Mouse (Mus musculus): ENCODE data around the gene Telo2.
A peak's percentile ranks its signal among the peaks of the same experiment; 100 is the strongest.

Gene Telo2

DNA sequence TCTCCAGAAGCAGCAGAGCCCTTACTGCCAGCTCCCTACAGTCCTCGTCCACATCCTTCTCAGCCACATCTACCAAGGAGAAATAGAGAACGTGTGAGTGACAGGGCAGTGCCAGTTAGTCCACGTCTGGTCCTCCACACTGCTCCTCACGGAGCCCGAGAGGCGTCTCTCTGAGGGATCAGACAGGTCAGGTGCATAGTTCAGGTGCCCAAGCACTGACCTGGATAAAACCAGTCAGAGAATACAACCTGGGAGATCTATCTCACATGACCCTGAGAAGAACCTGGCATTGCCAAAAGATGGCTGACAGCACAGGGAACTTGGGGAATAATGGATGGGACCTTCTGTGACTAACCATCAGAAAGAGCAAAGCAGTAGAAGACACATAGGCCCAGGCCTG is 15.7 kb downstream of the Telo2 start:
- DNase-seq: peak; percentile 44

DNA sequence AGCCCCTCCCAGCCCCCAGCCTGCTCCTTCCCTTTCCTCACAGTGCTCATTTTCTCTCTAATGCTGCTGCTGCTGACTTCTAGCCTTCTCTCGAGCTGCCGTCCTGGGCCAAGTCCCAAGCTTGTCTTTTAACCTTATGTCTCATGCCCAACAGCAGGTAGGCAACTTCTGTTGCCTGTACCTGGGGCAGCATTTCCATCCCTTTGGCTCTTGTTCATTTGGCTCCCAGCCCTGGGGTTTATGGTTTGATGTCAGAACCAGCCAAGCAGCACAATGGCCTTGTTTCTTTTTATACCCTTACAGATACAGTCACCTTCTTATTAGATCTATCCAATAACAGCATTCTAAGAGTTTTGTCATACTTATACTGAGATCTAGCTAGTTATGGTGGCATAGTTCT is 19.5 kb downstream of the Telo2 start:
- DNase-seq: peak; percentile 81

DNA sequence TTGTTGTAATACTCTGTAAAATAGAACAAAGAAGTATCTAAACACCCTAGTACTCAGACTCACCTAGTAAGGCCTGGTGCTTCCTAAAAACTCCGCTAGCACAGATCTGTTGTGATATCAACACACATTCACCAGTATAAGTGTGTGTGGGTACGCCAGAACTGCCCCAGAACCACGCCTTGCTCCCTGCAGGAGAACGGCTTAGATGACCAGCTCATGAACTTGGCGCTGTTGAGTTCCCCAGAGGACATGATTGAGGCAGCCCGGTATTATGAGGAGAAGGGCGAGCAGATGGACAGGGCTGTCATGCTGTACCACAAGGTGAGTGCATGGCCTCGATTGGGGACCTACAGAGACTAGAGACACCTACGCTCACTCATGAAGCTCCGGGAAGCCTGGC is 25.3 kb downstream of the Telo2 start:
- DNase-seq: no peak

DNA sequence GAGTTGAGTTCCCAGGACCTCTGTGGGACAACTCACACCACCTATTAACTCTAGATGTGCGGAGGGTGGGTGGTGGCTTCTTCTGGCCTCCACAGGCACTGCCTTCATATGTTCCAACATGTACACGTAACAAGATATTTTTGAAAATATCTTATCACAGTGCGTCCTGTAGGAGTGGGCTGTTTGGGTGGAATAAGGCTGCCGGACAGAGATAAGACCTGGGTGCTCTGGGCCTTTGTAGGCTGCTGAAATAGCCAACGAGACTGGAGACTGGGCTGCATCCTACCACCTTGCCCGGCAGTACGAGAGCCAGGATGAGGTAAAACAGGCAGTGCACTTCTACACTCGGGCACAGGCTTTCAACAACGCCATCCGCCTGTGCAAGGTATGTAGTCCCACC is 26.6 kb downstream of the Telo2 start:
- no peak for DNase-seq

DNA sequence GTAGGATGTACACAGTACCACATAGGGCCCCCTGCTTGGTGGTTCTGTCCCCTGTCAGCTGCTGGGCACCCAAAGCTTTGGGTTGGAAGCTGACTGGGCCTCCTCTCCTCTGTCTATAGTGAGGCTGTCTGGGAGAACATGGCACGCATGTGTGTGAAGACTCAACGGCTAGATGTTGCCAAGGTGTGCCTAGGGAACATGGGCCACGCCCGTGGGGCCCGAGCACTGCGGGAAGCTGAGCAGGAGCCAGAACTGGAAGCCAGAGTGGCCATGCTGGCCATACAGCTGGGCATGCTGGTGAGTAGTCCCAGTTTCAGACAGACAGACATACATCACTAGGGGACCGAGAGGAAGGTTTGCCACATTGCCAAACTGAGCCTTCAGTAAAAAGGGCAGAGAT is 29.0 kb downstream of the Telo2 start:
- DNase-seq: no peak

- DNase-seq: no peak
These were observed 30.9 kb downstream of the Telo2 start for GRCm38 (mm10) chr17:25084835-25085385.

- peak; percentile 77 for DNase-seq
These were observed 32.3 kb downstream of the Telo2 start, which contains the start of gene Tmem204 for GRCm38 (mm10) chr17:25083444-25083931. Gene Tmem204 (minus strand): TSS chr17:25083591.

DNA sequence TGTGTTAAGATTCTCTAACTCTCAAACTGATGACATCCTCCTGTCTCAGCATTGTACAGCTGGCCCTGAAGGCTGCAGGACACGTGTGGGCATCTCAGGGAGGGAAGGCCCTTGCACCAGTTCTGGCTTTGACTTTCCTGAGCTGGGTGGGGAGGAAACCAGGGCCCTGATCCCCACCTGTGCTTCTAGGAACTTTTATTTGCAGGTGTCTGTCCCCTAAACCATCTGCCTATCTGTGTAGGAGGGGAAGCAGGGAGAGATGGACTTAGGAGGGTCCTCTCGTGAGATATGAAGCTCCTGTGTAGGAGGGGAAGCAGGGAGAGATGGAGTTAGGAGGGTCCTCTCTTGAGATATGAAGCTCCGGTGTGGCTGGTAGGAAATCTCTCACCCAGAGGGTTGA is 32.9 kb downstream of the Telo2 start:
- no peak for DNase-seq

GRCm38 (mm10) chr17:25082081-25082847 is 33.5 kb downstream of the Telo2 start:
- peak; percentile 51 for DNase-seq

GRCm38 (mm10) chr17:25080960-25081381 is 34.8 kb downstream of the Telo2 start:
- DNase-seq: peak; percentile 84

GRCm38 (mm10) chr17:25080210-25080609 is 35.6 kb downstream of the Telo2 start:
- no peak for DNase-seq

DNA sequence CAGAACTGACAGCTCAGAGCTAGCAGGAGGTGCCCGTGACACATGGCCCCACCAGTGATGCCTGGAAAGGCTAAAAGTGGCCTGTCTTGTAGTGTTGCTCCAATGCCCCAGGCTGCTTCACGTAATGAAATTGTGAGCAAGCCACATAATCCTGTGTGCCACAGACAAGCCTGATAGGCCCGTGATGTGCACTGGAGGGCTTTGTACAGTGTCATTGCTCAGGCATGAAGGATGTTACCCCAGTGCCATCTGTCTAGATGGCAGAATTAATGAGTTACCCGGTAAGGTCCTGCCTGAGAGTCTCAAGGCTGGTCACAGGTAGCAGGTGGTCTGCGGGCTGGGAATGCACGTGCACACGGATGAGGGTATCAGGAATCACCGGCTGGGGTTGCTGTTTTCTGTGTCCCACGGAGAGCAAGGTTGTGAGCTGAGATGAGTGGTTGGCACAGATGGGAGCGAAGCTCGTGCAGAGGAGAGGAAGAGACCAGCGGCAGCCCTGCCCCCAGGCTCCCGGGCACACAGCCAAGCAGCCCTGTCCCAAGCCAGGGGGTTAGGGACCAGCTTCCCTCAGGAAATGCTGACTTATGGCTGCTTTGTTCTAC is 37.9 kb downstream of the Telo2 start:
- DNase-seq: peak; percentile 74

DNA sequence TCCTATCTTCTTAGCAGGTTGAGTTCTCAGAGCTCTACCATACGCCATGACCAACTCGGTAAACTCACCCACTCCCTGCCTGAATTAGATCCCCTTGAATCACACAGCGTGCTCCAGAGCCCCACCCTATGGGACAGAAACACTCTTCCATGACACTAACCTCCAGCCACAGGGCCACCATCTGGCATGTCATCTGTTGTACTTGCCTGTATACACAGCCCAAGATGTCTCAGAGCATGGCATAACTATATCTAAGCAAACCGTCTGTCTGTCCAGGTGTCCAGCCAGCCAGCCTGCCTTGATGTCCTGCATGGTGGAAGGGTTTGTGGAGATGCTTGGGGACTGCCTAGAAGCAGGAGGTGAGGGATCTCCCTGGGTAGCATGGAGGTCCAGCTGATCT is 38.9 kb downstream of the Telo2 start:
- no peak for DNase-seq

- DNase-seq: no peak
These were observed 47.1 kb downstream of the Telo2 start for GRCm38 (mm10) chr17:25068690-25069089.

DNA sequence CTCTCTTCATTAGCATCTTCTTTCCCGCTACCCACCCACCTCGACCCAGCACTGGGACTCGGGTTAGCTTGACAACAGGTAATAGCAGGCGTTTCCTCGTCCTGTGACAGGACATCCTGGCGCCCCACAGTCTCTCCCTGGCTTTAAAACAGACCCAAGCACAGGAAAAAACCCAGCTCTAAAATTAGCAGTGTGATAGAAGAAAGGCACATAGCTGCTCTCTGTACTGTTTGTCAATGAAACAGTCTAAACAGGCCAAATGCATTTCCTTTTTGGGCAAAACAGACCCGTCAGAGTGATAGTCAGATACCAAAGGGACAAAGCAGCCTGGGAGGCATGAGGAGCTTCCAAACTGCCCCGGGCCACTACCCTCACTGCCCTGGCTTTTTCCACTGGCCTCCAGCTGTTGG is 48.3 kb downstream of the Telo2 start:
- DNase-seq: peak; percentile 75

GRCm38 (mm10) chr17:25066595-25066994 is 49.2 kb downstream of the Telo2 start:
- no peak for DNase-seq

- DNase-seq: peak; percentile 53
These were observed 50.6 kb downstream of the Telo2 start for GRCm38 (mm10) chr17:25065189-25065588.

DNA sequence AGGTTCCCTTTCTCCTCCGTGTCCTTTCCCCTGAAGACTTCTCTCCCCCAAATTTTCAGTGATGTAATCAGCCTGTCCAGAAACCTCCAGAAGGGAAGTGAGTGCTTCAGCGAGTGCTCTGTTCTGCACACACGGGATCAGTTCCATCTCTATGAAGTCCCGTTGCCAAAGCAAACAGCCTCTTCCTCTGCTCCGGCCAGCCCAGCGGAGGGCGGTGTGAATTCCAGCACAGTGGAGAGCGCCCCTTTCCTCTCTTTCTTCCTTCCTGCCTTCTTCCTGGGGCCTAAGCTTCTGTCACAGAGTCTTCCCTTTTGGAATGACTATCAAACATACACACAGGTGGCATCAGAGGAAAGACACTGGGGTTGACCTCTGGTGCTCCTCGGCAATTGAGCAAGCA is 51.4 kb downstream of the Telo2 start:
- peak; percentile 72 for DNase-seq

DNA sequence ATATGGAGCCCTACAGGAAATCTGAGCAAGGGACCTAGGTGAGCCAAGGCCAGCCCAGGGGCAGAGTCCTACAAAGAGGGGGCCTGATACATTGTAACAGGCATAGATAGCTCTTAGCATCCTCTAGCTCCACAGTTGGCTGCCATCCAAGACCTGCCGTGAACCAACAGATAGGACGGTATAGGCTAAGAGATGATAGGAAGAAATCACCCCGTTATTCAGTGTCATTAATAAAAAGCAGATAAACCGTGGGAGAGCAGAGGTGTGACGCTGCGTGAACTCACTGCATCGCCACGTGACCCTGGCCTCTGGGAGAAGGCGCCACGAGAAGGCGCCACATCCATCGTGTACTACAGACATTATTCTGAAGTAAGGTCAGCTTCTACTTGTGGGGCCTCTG is 51.9 kb downstream of the Telo2 start:
- no peak for DNase-seq

- DNase-seq: no peak
These were observed 52.5 kb downstream of the Telo2 start for GRCm38 (mm10) chr17:25063261-25063660.

- DNase-seq: no peak
These were observed 58.7 kb downstream of the Telo2 start for GRCm38 (mm10) chr17:25057041-25057440.

DNA sequence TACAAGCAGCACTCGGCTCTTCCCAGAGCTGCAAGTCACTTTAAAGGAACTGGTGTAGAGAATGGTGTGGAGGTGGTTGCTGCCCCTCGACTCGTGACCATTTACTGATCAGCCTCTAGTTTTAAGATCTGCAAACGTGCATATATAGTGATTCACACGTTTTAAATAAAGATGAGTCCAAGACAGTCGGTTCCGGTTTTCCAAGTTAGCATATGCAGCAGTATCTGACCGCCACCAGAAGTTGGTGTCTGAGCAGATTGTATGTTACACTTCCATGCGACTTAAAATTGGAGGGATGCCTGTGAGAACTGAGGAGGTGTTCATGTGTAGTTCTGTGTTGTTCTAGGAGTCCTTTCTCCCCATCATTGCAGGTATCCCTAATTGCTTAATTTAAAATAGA is 62.5 kb downstream of the Telo2 start:
- DNase-seq: no peak

Data from kidney, adult 11 months (tissue).